Mouse (Mus musculus): ENCODE results near the gene Ift88.

Ift88 gene

GRCm38 (mm10) chr14:57534346-57534745 is 110.5 kb downstream of the Ift88 start:
- no peak for DNase-seq

- no peak for DNase-seq
Measured at GRCm38 (mm10) chr14:57534961-57535360, 111.1 kb downstream of the Ift88 start.

- no peak for DNase-seq
Measured at GRCm38 (mm10) chr14:57535646-57536045, 111.8 kb downstream of the Ift88 start.

GRCm38 (mm10) chr14:57536820-57537219 is 113.0 kb downstream of the Ift88 start:
- DNase-seq: no peak

- peak; percentile 45 to 48 for DNase-seq
Measured at GRCm38 (mm10) chr14:57537261-57538015, 113.6 kb downstream of the Ift88 start.

GRCm38 (mm10) chr14:57540683-57541082 is 116.8 kb downstream of the Ift88 start:
- no peak for DNase-seq

- DNase-seq: peak; percentile 27 to 29
Measured at GRCm38 (mm10) chr14:57542231-57542630, 118.4 kb downstream of the Ift88 start.

- DNase-seq: no peak
Measured at GRCm38 (mm10) chr14:57543420-57544039, 119.7 kb downstream of the Ift88 start.

- DNase-seq: no peak
Measured at GRCm38 (mm10) chr14:57545526-57545925, 121.7 kb downstream of the Ift88 start.

- DNase-seq: no peak
Measured at GRCm38 (mm10) chr14:57546131-57546530, 122.3 kb downstream of the Ift88 start.

GRCm38 (mm10) chr14:57546557-57547021 is 122.7 kb downstream of the Ift88 start:
- no peak for DNase-seq

GRCm38 (mm10) chr14:57547062-57547461 is 123.2 kb downstream of the Ift88 start:
- no peak for DNase-seq

- no peak for DNase-seq
Measured at GRCm38 (mm10) chr14:57552945-57553344, 129.1 kb downstream of the Ift88 start.

GRCm38 (mm10) chr14:57554434-57554833 is 130.6 kb downstream of the Ift88 start:
- DNase-seq: no peak

GRCm38 (mm10) chr14:57555471-57556070 is 131.7 kb downstream of the Ift88 start:
- no peak for DNase-seq

GRCm38 (mm10) chr14:57556922-57557321 is 133.1 kb downstream of the Ift88 start:
- DNase-seq: no peak

- no peak for DNase-seq
Measured at GRCm38 (mm10) chr14:57565626-57566025, 141.8 kb downstream of the Ift88 start.
